Mouse (Mus musculus) neural tube, embryonic 10.5 days (tissue): ENCODE measurements around the gene Hmg20b.

Source experiments
- DNase-seq: peaks from one replicate; pipeline ENCODE4 v3.0.0-alpha.2; 2017; ENCODE audit warnings: low spot score; ENCODE audit errors: extremely low spot score

Gene Hmg20b

DNA sequence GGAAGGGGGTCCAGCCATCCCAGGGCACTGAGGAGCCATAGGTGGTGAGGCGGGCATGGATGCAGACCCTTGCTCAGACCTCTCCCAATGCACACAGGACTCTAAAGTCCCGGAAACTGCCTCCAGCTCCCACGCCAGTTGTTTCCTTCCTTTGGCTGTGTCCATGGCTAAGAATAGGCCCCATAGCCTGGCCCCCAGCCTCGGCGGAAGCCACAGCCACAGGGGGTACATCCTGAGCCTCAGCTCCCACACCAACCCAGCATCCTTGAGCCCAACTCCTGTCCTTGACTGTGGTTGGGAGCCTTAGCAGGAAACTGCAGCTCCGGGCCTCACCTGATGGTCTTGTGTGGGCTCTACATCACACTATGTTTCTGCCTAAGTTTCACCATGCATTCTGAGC, 23.4 kb downstream of the Hmg20b start:
- DNase-seq = no peak

DNA sequence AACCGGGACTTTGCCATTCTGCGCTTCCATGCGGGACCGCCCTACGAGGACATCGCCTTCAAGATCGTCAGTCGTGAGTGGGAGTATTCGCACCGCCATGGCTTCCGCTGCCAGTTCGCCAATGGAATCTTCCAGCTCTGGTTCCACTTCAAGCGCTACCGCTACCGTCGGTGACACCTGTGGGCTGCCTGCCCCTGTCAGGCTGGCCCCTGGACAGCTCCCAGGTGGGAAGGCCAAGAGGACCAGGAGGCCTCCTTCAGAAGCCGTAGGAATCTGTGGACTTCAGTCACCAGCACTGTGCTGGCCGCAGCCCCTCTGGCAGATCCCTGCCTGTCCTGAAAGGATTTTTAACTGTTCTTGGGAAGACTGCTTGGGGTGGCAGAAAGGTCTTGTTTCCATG, 24.5 kb downstream of the Hmg20b start:
- DNase-seq = no peak

- DNase-seq = no peak
Measured at GRCm38 (mm10) chr10:81325176-81325575, 25.1 kb downstream of the Hmg20b start.

DNA sequence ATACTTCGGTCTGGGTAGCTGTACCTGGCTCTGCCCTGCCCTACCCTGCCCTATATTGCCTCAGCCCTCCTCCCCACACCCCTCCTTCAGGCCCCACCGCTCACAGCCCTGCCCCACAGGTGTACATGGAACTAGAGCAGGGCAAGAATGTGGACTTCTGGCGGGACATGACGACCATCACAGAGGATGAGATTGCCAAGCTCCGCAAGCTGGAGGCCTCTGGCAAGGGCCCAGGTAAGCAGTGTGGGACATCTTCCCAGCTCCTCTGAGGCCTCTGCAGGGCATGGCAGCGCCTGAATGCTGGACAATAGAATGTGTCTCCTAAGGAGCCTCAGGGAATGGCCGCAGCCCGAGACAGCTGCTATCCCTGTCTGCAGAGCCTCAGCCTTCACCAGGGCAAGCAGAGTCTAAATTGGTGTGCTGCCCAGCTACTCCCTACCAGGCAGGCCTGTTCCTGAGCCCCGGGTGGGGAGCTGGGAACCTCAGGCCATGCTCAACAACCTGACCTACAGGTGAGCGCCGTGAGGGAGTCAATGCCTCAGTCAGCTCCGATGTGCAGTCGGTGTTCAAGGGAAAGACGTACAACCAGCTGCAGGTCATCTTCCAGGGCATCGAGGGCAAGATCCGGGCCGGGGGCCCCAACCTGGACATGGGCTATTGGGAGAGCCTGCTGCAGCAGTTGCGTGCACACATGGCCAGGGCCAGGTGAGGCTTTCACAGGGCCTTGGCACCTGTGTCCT, 26.3 kb downstream of the Hmg20b start:
- no peak for DNase-seq

GRCm38 (mm10) chr10:81323141-81323775, 27.0 kb downstream of the Hmg20b start:
- DNase-seq = no peak

- no peak for DNase-seq
Measured at GRCm38 (mm10) chr10:81322444-81322843, 27.8 kb downstream of the Hmg20b start.

GRCm38 (mm10) chr10:81321436-81321835, 28.8 kb downstream of the Hmg20b start:
- no peak for DNase-seq

GRCm38 (mm10) chr10:81320550-81321347, 29.5 kb downstream of the Hmg20b start, which contains the start of gene Cactin:
Cactin (plus strand) TSS chr10:81321103.
- DNase-seq = peak; percentile 98

- peak; percentile 97 for DNase-seq
Measured at GRCm38 (mm10) chr10:81319741-81320549, 30.3 kb downstream of the Hmg20b start.

DNA sequence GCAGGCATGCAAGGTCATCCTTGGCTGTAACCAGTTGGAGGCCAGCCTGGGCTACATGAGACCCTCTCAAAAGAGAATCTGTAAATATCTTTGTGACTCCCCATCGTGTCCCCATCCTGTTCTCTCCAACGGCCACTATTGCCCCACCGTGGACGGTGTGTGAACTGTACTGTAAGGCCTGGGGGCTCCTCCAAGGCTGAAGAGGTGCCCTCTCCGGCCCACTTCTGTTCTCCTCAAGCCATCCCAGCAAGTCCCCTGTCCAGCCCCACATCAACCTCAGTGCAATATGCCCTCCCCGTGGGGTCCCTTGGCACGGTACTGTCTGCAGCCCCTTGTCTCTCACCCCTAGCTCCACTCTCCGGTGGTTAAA, 31.0 kb downstream of the Hmg20b start:
- DNase-seq = no peak

- no peak for DNase-seq
Measured at GRCm38 (mm10) chr10:81318589-81319329, 31.5 kb downstream of the Hmg20b start.

- no peak for DNase-seq
Measured at GRCm38 (mm10) chr10:81317273-81317672, 33.0 kb downstream of the Hmg20b start.

- no peak for DNase-seq
Measured at GRCm38 (mm10) chr10:81316338-81317060, 33.8 kb downstream of the Hmg20b start.

GRCm38 (mm10) chr10:81315587-81315986, 34.7 kb downstream of the Hmg20b start:
- DNase-seq = no peak

GRCm38 (mm10) chr10:81314201-81314600, 36.1 kb downstream of the Hmg20b start:
- DNase-seq = no peak

DNA sequence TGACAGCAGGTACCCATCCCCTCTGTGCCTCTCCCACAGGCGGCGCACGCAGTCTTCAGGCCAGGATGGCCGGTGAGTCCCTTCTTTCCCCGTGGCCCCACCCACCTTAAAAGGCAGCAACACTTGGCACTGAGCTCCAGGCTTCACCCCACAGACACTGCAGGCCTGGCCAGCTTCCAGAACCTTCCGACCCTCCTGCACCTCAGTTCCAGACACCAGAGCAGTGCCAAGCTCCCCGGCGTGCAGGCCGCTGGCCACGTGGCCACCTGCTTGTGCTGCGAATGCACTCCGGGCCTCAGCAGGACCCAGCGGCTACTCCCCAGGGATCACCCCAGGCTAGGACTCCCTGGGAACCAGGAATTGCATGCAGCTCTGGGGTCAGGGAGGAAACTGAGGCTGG, 36.7 kb downstream of the Hmg20b start:
- DNase-seq = no peak

DNA sequence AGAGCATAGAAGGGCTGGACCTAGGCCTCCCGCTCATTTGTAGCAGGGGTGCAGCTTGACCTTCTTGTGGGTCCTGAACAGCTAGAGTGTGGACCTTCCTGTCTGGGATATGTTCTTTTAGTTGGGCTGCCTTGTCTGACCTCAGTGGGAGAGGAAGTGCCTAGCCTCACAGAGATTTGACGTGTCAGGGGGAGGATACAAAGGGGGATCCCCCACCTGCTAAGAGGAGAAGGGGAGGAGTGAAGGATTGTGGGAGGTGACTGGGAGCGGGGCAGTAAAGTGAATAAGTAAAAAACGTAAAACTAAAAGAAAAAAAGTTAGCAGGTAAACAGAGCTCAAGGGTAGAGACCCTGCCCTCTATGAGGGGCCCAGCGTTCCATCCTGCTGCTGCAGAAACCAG, 40.7 kb downstream of the Hmg20b start:
- no peak for DNase-seq

DNA sequence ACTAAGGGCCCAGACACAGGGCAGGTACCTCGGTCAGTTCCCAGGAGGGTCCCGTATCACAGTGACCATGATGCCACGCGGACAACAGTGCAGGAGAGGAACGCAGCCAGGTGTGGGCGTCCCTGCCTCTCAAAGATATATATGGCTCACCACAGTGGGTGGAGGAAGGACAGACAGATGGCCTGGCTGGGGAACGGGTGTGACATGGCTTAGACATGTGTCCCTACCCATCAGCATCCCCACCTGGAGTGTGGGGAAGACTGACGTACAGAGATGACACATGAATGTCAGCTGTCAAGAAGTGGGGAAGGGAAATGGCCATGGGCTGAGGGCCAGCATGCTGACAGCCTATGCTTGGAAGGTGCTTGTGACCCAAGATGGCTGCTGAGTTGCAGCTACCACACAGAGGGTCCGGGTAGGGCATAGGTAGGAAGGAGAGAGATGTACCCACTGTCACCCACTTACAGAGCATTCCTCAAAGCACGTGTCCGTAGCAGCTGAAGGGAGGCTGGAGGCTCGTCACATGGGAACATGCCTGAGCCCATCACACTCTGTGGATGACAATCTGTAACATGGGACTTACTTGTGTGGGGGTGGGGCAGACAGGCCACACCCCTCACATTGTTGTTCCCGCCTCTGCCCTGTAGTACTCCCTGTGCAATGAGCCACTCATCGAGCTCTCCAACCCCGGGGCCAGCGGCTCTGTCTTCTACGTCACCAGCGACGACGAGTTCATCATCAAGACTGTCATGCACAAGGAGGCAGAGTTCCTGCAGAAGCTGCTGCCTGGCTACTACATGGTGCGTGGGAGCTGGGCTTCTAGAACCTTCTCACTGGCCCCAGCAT, 43.2 kb downstream of the Hmg20b start:
- no peak for DNase-seq

- DNase-seq = no peak
Measured at GRCm38 (mm10) chr10:81306173-81306668, 44.1 kb downstream of the Hmg20b start.
